Mouse (Mus musculus): ENCODE measurements around the gene Arfgap1.

GRCm38 (mm10) chr2:180941869-180942268, 25.2 kb upstream of the Arfgap1 start:
- no peak for TF ChIP-seq CTCF (IDR thresholded peaks at IDR 0.05; ENCODE audit: extremely low read depth, insufficient read length, insufficient replicate concordance, low read depth, low read length)
- no peak for TF ChIP-seq POLR2A (IDR thresholded peaks at IDR 0.05; ENCODE audit: low read depth, low read length)

Data from small intestine, adult 2 months (tissue).